Mouse (Mus musculus) hindbrain, embryonic 11.5 days (tissue): Measurements from ENCODE around the gene Herc2. TPM values are rescaled to one million over a fixed set of nuclear protein-coding genes. Genes with fewer than 3 reads are reported as not detected.
"Not testable (repeated sequence)": the region's sequence is repeated elsewhere in the genome, so short reads cannot be mapped to it uniquely, and the experiment has no call there.

ENCODE experiments used
- ATAC-seq: fragments of 200-750 bp; cut with Nextera tagmentation; 2 replicates; pipeline ENCODE4 v1.8.0; 2017; ENCODE audit warnings: mild to moderate bottlenecking, moderate TSS enrichment, moderate library complexity; ENCODE audit not compliant: low FRiP score
- DNase-seq: peaks from one replicate; pipeline ENCODE4 v3.0.0-alpha.2; 2015; ENCODE audit warnings: low spot score
- H3K27ac ChIP-seq: fragments of 300-500 bp; sonication (generic); 2 replicates; pipeline ENCODE4 v1.5.1; 2014; ENCODE audit warnings: mild to moderate bottlenecking, low read depth, low read length
- H3K27me3 ChIP-seq: fragments of 300-500 bp; sonication (generic); 2 replicates; pipeline ENCODE4 v1.6.1; 2014; ENCODE audit warnings: mild to moderate bottlenecking, low read length, moderate library complexity, mixed read lengths; ENCODE audit not compliant: control insufficient read depth, insufficient read depth
- H3K36me3 ChIP-seq: fragments of 300-500 bp; sonication (generic); 2 replicates; pipeline ENCODE4 v1.6.1; 2014; ENCODE audit warnings: mild to moderate bottlenecking, low read length, moderate library complexity, mixed read lengths; ENCODE audit not compliant: control insufficient read depth, insufficient read depth
- H3K4me1 ChIP-seq: fragments of 300-500 bp; sonication (generic); replicated peaks from 2 replicates; pipeline ENCODE4 v1.6.1; 2014; ENCODE audit warnings: low read length, mixed read lengths; ENCODE audit not compliant: control insufficient read depth, insufficient read depth
- H3K4me2 ChIP-seq: fragments of 300-500 bp; sonication (generic); replicated peaks from 2 replicates; pipeline ENCODE4 v1.6.1; 2014; ENCODE audit warnings: mild to moderate bottlenecking, low read depth, low read length
- H3K4me3 ChIP-seq: fragments of 300-500 bp; sonication (generic); 2 replicates; pipeline ENCODE4 v1.5.1; 2014; ENCODE audit warnings: low read depth, low read length
- H3K9ac ChIP-seq: fragments of 300-500 bp; sonication (generic); 2 replicates; pipeline ENCODE4 v1.6.1; 2014; ENCODE audit warnings: low read depth, low read length
- H3K9me3 ChIP-seq: fragments of 300-500 bp; sonication (generic); 2 replicates; pipeline ENCODE4 v1.6.1; 2016; ENCODE audit warnings: low read length; ENCODE audit not compliant: control insufficient read depth
- WGBS: fragments of 180-500 bp; shearing (Covaris S2); extraction: QIAGEN DNeasy Blood & Tissue Kit; methylation state at CpG from one replicate; pipeline ENCODE4 v1.1.7; 2014; 5-methylcytosine and 5-hydroxymethylcytosine counted together
- polyA plus RNA-seq: library from polyadenylated mRNA; unstranded; fragments of >200 nt; fragmentation: Nextera tagmentation; extraction: Ambion mirVana; gene quantifications from 2 replicates; pipeline ENCODE4 v1.2.1, GENCODE M21; 2014

Gene Herc2
- polyA plus RNA-seq = 28.0 and 43.5 TPM in 2 replicates

- ATAC-seq (peak; percentile 99), DNase-seq (peak; percentile 99)
- Histone ChIP-seq H3K4me3 (peak within 1 kb of the TSS; percentile 69), H3K27ac (peak within 1 kb of the TSS; percentile 82), H3K9me3 (no peaks in the 10 kb centered on the region), H3K4me1 (peaks cover 5% of the 10 kb centered on the region; the same call in 1 of the 2 replicates), H3K36me3 (no peaks in the 10 kb centered on the region), H3K9ac (peak within 1 kb of the TSS; percentile 83), H3K4me2 (peak within 1 kb of the TSS; percentile 65), H3K27me3 (no peaks in the 10 kb centered on the region)
- WGBS = under 1% methylated on average over 38 of the region's 47 CpGs
These were observed at the start of gene Herc2 for GRCm38 (mm10) chr7:56049831-56050321. TSS of gene Herc2 (plus strand) at chr7:56050196.

GRCm38 (mm10) chr7:56010318-56011017, 39.5 kb upstream of the Herc2 start:
- Histone ChIP-seq H3K4me2 (no peak overlapping the region), H3K27ac (no peak overlapping the region), H3K4me3 (no peak overlapping the region), H3K9ac (no peak overlapping the region), H3K36me3 (no peaks in the 10 kb centered on the region), H3K4me1 (no peaks in the 10 kb centered on the region), H3K9me3 (no peaks in the 10 kb centered on the region), H3K27me3 (no peaks in the 10 kb centered on the region)
- WGBS = 77% methylated on average over 4 of the region's 4 CpGs
- ATAC-seq (no peak), DNase-seq (no peak)

- no peaks in the 10 kb centered on the region for H3K27me3 ChIP-seq
- H3K9me3 ChIP-seq = no peaks in the 10 kb centered on the region
- H3K4me3 ChIP-seq = no peak overlapping the region
- H3K36me3 ChIP-seq = no peaks in the 10 kb centered on the region
- ATAC-seq (no peak), DNase-seq (no peak)
- no peak overlapping the region for H3K4me2 ChIP-seq
- H3K4me1 ChIP-seq = no peaks in the 10 kb centered on the region
- H3K9ac ChIP-seq = no peak overlapping the region
- no peak overlapping the region for H3K27ac ChIP-seq
These were observed 39.0 kb upstream of the Herc2 start for GRCm38 (mm10) chr7:56011018-56011333.

GRCm38 (mm10) chr7:56013261-56014001, 36.6 kb upstream of the Herc2 start:
- H3K4me3 ChIP-seq = no peak overlapping the region
- ATAC-seq (no peak), DNase-seq (no peak)
- no peak overlapping the region for H3K9ac ChIP-seq
- H3K36me3 ChIP-seq = no peaks in the 10 kb centered on the region
- H3K9me3 ChIP-seq = no peaks in the 10 kb centered on the region
- no peak overlapping the region for H3K4me2 ChIP-seq
- no peaks in the 10 kb centered on the region for H3K4me1 ChIP-seq
- no peak overlapping the region for H3K27ac ChIP-seq
- 96% methylated on average over 14 of the region's 14 CpGs for WGBS
- no peaks in the 10 kb centered on the region for H3K27me3 ChIP-seq

- not testable (repeated sequence) for H3K36me3 ChIP-seq, DNase-seq, H3K4me1 ChIP-seq, H3K27me3 ChIP-seq, H3K9ac ChIP-seq, H3K4me3 ChIP-seq, H3K27ac ChIP-seq, H3K9me3 ChIP-seq, ATAC-seq, H3K4me2 ChIP-seq
- 90% methylated on average over 6 of the region's 18 CpGs for WGBS
These were observed 35.8 kb upstream of the Herc2 start for GRCm38 (mm10) chr7:56014002-56014702.

- DNase-seq (no peak), ATAC-seq (no peak)
- WGBS = 91% methylated on average over 6 of the region's 6 CpGs
These were observed 34.8 kb upstream of the Herc2 start for GRCm38 (mm10) chr7:56015172-56015571.

GRCm38 (mm10) chr7:56015837-56016236, 34.2 kb upstream of the Herc2 start:
- no peak for DNase-seq
- H3K9ac ChIP-seq = no peak overlapping the region
- WGBS = 91% methylated on average over 7 of the region's 7 CpGs

More at GRCm38 (mm10) chr7:56015172-56015571, 34.8 kb upstream of the Herc2 start:
- no peaks in the 10 kb centered on the region for H3K36me3 ChIP-seq
- H3K4me3 ChIP-seq = no peak overlapping the region
- no peaks in the 10 kb centered on the region for H3K4me1 ChIP-seq
- no peaks in the 10 kb centered on the region for H3K9me3 ChIP-seq
- H3K4me2 ChIP-seq = no peak overlapping the region
- no peak overlapping the region for H3K27ac ChIP-seq
- H3K9ac ChIP-seq = no peak overlapping the region
- H3K27me3 ChIP-seq = no peaks in the 10 kb centered on the region

GRCm38 (mm10) chr7:56017761-56018160, 32.2 kb upstream of the Herc2 start:
- DNase-seq (no peak), ATAC-seq (no peak)
- 84% methylated on average over 3 of the region's 3 CpGs for WGBS
- Histone ChIP-seq H3K36me3 (no peaks in the 10 kb centered on the region), H3K27ac (no peak overlapping the region), H3K4me3 (no peak overlapping the region), H3K4me2 (no peak overlapping the region), H3K9me3 (no peaks in the 10 kb centered on the region), H3K27me3 (no peaks in the 10 kb centered on the region), H3K4me1 (no peaks in the 10 kb centered on the region), H3K9ac (no peak overlapping the region)

More at GRCm38 (mm10) chr7:56015837-56016236, 34.2 kb upstream of the Herc2 start:
- no peaks in the 10 kb centered on the region for H3K36me3 ChIP-seq
- H3K9me3 ChIP-seq = no peaks in the 10 kb centered on the region
- no peak overlapping the region for H3K4me2 ChIP-seq
- no peaks in the 10 kb centered on the region for H3K4me1 ChIP-seq
- no peak overlapping the region for H3K27ac ChIP-seq
- H3K4me3 ChIP-seq = no peak overlapping the region
- no peaks in the 10 kb centered on the region for H3K27me3 ChIP-seq
- no peak for ATAC-seq
